Mouse (Mus musculus): ENCODE measurements around the gene Serpinb3c.
"Not testable (repeated sequence)": the region's sequence is repeated elsewhere in the genome, so short reads cannot be mapped to it uniquely, and the experiment has no call there.

Gene Serpinb3c

DNA sequence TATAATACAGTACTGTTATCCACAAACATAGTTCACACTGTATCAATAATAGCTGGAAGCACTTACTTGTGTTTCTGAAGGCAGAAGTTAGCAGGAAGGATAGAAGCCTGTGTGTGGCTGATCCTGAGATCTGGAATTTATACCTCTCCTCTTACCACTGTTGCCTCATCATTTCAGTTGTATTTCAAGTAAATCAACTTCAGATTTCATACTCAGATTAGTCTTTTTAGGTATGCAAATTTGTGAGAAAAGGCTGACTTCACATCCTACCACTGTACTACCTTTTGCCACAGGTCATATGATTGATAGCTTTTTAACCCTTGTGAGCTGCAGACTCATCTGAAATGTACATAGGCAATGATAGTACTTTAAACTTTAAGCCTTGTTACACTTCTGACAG, at the start of gene Serpinb3c, which contains the start of gene Serpinb3b:
TSS of gene Serpinb3c (minus strand) at position 111 of the 400 bp plus-strand sequence.
TSS of gene Serpinb3b (minus strand) at position 101 of the 400 bp plus-strand sequence.
- DNase-seq = not testable (repeated sequence)

DNA sequence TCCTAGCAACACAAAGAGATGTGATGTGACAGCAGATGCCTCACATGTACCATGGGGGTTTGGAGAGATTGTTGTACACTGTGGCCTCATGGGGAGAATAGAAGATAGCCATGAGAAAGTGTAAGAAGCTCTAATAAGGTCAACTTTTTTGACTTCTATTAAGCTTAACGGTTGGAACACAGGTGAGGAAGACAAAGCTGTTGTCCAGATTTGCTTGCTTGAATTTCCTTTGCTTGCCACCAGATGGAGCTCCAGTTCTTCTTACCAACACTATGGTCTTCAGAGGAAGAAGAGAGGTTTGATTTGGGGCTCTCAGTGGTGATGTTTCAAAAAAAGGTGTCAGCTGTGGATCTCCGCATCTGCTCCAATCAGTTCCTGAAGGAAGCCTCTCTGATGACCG, 35.0 kb downstream of the Serpinb3c start:
- not testable (repeated sequence) for DNase-seq

Data from lung, postnatal 14 days (tissue).